Mouse (Mus musculus): Measurements from ENCODE around the gene L3mbtl3. TPM values are rescaled to one million over a fixed set of nuclear protein-coding genes. Genes with fewer than 3 reads are reported as not detected.

L3mbtl3 gene
- polyA plus RNA-seq, 1 experiment from 2014 or later: 2.0 TPM

DNA sequence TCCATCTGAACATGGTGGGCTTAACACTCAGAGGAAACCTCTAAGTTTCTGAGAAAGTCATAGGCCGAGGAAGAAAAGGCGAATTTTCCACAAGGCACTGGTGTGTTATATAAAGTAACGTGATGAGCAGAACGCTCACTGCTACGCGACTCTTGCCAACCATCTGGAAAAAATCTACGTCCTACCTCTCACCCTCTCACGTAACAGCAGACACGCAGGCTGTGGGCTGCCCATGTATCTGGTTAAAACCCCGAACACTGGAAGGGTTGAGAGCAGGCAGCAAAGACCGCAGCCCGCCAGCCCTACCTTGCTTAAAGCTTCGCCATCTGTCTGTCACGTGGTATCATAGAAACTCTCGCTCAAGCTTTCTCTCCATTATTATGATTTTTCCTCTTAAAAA is 61.4 kb downstream of the L3mbtl3 start:
- H3K27me3 ChIP-seq (ENCODE audit: insufficient read depth, low read length): no peaks in the 10 kb centered on the region
- no peak overlapping the region for H3K4me3 ChIP-seq (ENCODE audit: low read depth, low read length)
- no peak for TF ChIP-seq CTCF (IDR thresholded peaks at IDR 0.05; ENCODE audit: low read depth)
- no peak for TF ChIP-seq EP300 (IDR thresholded peaks at IDR 0.05; ENCODE audit: low read depth)
- ATAC-seq: no peak
- H3K9ac ChIP-seq (replicated peaks): no peak overlapping the region
- H3K9me3 ChIP-seq (ENCODE audit: low read length): no peaks in the 10 kb centered on the region
- no peak overlapping the region for H3K27ac ChIP-seq (ENCODE audit: low read depth)
- H3K4me2 ChIP-seq (ENCODE audit: low read depth, low read length): no peak overlapping the region
- H3K36me3 ChIP-seq (replicated peaks; ENCODE audit: insufficient read depth, low read length): peaks cover 16% of the 10 kb centered on the region
- H3K4me1 ChIP-seq (ENCODE audit: insufficient read depth): no peaks in the 10 kb centered on the region
- no peak for DNase-seq
- 90% methylated on average over 15 of the region's 15 CpGs for WGBS (ENCODE audit: insufficient replicate concordance)

DNA sequence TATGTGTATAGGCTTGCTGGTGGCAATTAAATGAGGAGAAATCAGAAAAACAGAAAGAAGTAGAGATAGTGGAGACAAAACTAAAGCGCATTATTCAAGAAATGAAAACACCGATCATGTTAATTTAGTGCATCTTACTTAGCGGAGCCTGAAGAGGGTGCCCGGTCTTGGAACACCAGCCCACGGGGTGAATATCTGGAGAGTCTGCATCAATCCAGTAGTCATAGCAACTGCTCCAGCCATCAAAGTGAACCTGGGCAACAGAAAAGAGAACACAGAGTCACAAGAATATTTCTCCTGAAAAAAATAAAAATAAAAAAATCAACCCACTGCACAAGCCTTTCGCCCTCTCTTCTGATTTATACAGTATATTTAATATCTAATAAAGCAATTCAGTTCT is 72.3 kb downstream of the L3mbtl3 start:
- no peaks in the 10 kb centered on the region for H3K9me3 ChIP-seq (ENCODE audit: low read length)
- ATAC-seq (no peak), DNase-seq (no peak)
- no peak overlapping the region for H3K4me3 ChIP-seq (ENCODE audit: low read depth, low read length)
- TF ChIP-seq CTCF (IDR thresholded peaks at IDR 0.05; ENCODE audit: low read depth): no peak
- TF ChIP-seq EP300 (IDR thresholded peaks at IDR 0.05; ENCODE audit: low read depth): no peak
- H3K27me3 ChIP-seq (ENCODE audit: insufficient read depth, low read length): no peaks in the 10 kb centered on the region
- no peak overlapping the region for H3K4me2 ChIP-seq (ENCODE audit: low read depth, low read length)
- H3K9ac ChIP-seq (replicated peaks): no peak overlapping the region
- H3K27ac ChIP-seq (ENCODE audit: low read depth): no peak overlapping the region
- H3K36me3 ChIP-seq (replicated peaks; ENCODE audit: insufficient read depth, low read length): peaks cover 3% of the 10 kb centered on the region
- H3K4me1 ChIP-seq (ENCODE audit: insufficient read depth): no peaks in the 10 kb centered on the region
- 91% methylated on average over 6 of the region's 6 CpGs for whole genome bisulfite sequencing (ENCODE audit: insufficient replicate concordance)

DNA sequence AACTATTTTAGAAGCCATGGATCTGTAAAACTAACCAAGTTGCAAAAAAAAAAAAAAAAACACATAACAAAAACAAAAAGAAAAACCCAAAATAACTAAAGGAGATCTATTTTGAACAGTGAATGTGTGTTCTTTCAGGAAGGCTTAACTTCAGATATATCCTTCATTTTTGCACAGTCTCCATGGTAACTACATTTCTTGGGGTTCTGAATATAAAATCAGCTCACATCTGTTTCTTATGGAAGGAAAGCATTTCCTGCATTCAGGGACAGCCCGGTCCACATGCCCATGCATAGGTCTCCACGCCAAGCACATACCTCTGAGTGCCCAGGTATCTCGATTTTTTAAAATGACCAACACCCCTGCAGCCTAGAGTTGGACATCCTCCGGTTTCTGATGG is 73.4 kb downstream of the L3mbtl3 start:
- ATAC-seq: no peak
- 78% methylated on average over 4 of the region's 4 CpGs for WGBS (ENCODE audit: insufficient replicate concordance)
- no peak overlapping the region for H3K4me3 ChIP-seq (ENCODE audit: low read depth, low read length)

DNA sequence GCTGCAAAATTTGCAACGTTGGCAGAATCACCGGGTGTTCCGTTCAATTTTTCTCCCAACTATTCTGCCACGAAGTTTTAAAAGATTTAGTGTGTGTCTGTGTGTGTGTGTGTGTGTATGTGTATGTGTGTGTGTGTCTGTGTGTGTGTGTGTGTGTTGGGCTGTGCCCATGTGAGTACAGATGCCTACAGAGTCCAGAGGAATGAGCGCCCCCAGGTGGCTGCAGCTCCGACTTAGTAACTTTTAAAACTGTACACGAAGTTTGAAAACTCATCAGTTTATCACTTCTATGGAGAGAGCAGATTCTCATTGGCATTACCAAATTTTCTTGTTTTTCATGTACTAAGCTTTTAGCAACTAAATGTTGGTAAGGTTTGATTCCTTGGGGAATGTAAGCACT is 78.1 kb downstream of the L3mbtl3 start:
- no peak for ATAC-seq
- Histone ChIP-seq H3K9me3 (ENCODE audit: low read length) (no peaks in the 10 kb centered on the region), H3K4me1 (ENCODE audit: insufficient read depth) (no peaks in the 10 kb centered on the region), H3K36me3 (replicated peaks; ENCODE audit: insufficient read depth, low read length) (peaks cover 3% of the 10 kb centered on the region), H3K27ac (ENCODE audit: low read depth) (no peak overlapping the region), H3K27me3 (ENCODE audit: insufficient read depth, low read length) (no peaks in the 10 kb centered on the region), H3K9ac (replicated peaks) (no peak overlapping the region), H3K4me2 (ENCODE audit: low read depth, low read length) (no peak overlapping the region), H3K4me3 (ENCODE audit: low read depth, low read length) (no peak overlapping the region)
- DNase-seq: no peak
- WGBS (ENCODE audit: insufficient replicate concordance): 84% methylated on average over 7 of the region's 7 CpGs
- no peak for TF ChIP-seq CTCF (IDR thresholded peaks at IDR 0.05; ENCODE audit: low read depth)
- TF ChIP-seq EP300 (IDR thresholded peaks at IDR 0.05; ENCODE audit: low read depth): no peak

More for the DNA sequence above, 73.4 kb downstream of the L3mbtl3 start:
- H3K4me2 ChIP-seq (ENCODE audit: low read depth, low read length): no peak overlapping the region
- TF ChIP-seq CTCF (IDR thresholded peaks at IDR 0.05; ENCODE audit: low read depth) (no peak), EP300 (IDR thresholded peaks at IDR 0.05; ENCODE audit: low read depth) (no peak)
- DNase-seq: no peak
- no peaks in the 10 kb centered on the region for H3K9me3 ChIP-seq (ENCODE audit: low read length)
- H3K27me3 ChIP-seq (ENCODE audit: insufficient read depth, low read length): no peaks in the 10 kb centered on the region
- no peak overlapping the region for H3K9ac ChIP-seq (replicated peaks)
- peaks cover 3% of the 10 kb centered on the region for H3K36me3 ChIP-seq (replicated peaks; ENCODE audit: insufficient read depth, low read length)
- H3K4me1 ChIP-seq (ENCODE audit: insufficient read depth): no peaks in the 10 kb centered on the region
- H3K27ac ChIP-seq (ENCODE audit: low read depth): no peak overlapping the region

- Histone ChIP-seq H3K4me3 (ENCODE audit: low read depth, low read length) (no peak overlapping the region), H3K27ac (ENCODE audit: low read depth) (no peak overlapping the region), H3K36me3 (replicated peaks; ENCODE audit: insufficient read depth, low read length) (peaks cover 6% of the 10 kb centered on the region), H3K27me3 (ENCODE audit: insufficient read depth, low read length) (no peaks in the 10 kb centered on the region), H3K4me1 (ENCODE audit: insufficient read depth) (no peaks in the 10 kb centered on the region), H3K9ac (replicated peaks) (no peak overlapping the region), H3K4me2 (ENCODE audit: low read depth, low read length) (no peak overlapping the region), H3K9me3 (ENCODE audit: low read length) (no peaks in the 10 kb centered on the region)
- ATAC-seq (no peak), DNase-seq (no peak)
- TF ChIP-seq EP300 (IDR thresholded peaks at IDR 0.05; ENCODE audit: low read depth): no peak
- TF ChIP-seq CTCF (IDR thresholded peaks at IDR 0.05; ENCODE audit: low read depth): no peak
- WGBS (ENCODE audit: insufficient replicate concordance): 73% methylated on average over 3 of the region's 3 CpGs
Observed at GRCm38 (mm10) chr10:26297200-26297599, 78.6 kb downstream of the L3mbtl3 start.

GRCm38 (mm10) chr10:26287136-26287535 is 88.6 kb downstream of the L3mbtl3 start:
- no peak overlapping the region for H3K27ac ChIP-seq (ENCODE audit: low read depth)
- no peaks in the 10 kb centered on the region for H3K9me3 ChIP-seq (ENCODE audit: low read length)
- no peak overlapping the region for H3K4me3 ChIP-seq (ENCODE audit: low read depth, low read length)
- WGBS (ENCODE audit: insufficient replicate concordance): 83% methylated on average over 7 of the region's 7 CpGs
- H3K4me2 ChIP-seq (ENCODE audit: low read depth, low read length): no peak overlapping the region
- no peaks in the 10 kb centered on the region for H3K4me1 ChIP-seq (ENCODE audit: insufficient read depth)
- no peak overlapping the region for H3K9ac ChIP-seq (replicated peaks)
- DNase-seq (no peak), ATAC-seq (no peak)
- TF ChIP-seq EP300 (IDR thresholded peaks at IDR 0.05; ENCODE audit: low read depth): no peak
- no peak for TF ChIP-seq CTCF (IDR thresholded peaks at IDR 0.05; ENCODE audit: low read depth)
- H3K36me3 ChIP-seq (replicated peaks; ENCODE audit: insufficient read depth, low read length): peaks cover 8% of the 10 kb centered on the region; the same call in 1 of the 2 replicates
- no peaks in the 10 kb centered on the region for H3K27me3 ChIP-seq (ENCODE audit: insufficient read depth, low read length)

- no peak overlapping the region for H3K9ac ChIP-seq (replicated peaks)
- no peak overlapping the region for H3K4me2 ChIP-seq (ENCODE audit: low read depth, low read length)
- DNase-seq (no peak), ATAC-seq (no peak)
- H3K27ac ChIP-seq (ENCODE audit: low read depth): no peak overlapping the region
- H3K27me3 ChIP-seq (ENCODE audit: insufficient read depth, low read length): no peaks in the 10 kb centered on the region
- TF ChIP-seq EP300 (IDR thresholded peaks at IDR 0.05; ENCODE audit: low read depth) (no peak), CTCF (IDR thresholded peaks at IDR 0.05; ENCODE audit: low read depth) (no peak)
- 78% methylated on average over 8 of the region's 8 CpGs for WGBS (ENCODE audit: insufficient replicate concordance)
- H3K36me3 ChIP-seq (replicated peaks; ENCODE audit: insufficient read depth, low read length): peaks cover 17% of the 10 kb centered on the region
- no peaks in the 10 kb centered on the region for H3K4me1 ChIP-seq (ENCODE audit: insufficient read depth)
- H3K4me3 ChIP-seq (ENCODE audit: low read depth, low read length): no peak overlapping the region
- no peaks in the 10 kb centered on the region for H3K9me3 ChIP-seq (ENCODE audit: low read length)
Observed at GRCm38 (mm10) chr10:26280009-26280408, 95.8 kb downstream of the L3mbtl3 start.

Measured in liver, postnatal 0 days (tissue).